Mouse (Mus musculus) T-helper 17 cell (primary cell): ENCODE results near the gene Hspb6.

Experiments used
- in situ Hi-C, 2 experiments: fragments of 300-600 bp; cut with MboI, MseI; formaldehyde crosslinking; loops; 1 replicate in 1 of 2; 2 replicates in 1 of 2; pipeline ENCODE4 v1.15.1; 2025; ENCODE audit warnings: high pct_unique_total_duplicates in 2 of 2

The Hspb6 gene

GRCm38 (mm10) chr7:30552102-30553020, at the start of gene Hspb6, which contains the start of gene Proser3:
TSS of gene Hspb6 (plus strand) at chr7:30552178.
TSS of gene Proser3 (minus strand) at chr7:30552299.
- in situ Hi-C loops, result loop anchor here in 1 of 2 experiments (10.0 kb wide), 1 partner anchor 458 kb away; the partner anchor contains the start of genes Gm26920, Zfp260 and Zfp566

GRCm38 (mm10) chr7:30508061-30508460, 43.9 kb upstream of the Hspb6 start:
- in situ Hi-C loops, result no loop called here

- in situ Hi-C loops, result no loop called here
Observed at GRCm38 (mm10) chr7:30515003-30515760, 36.8 kb upstream of the Hspb6 start.

GRCm38 (mm10) chr7:30518325-30518724, 33.7 kb upstream of the Hspb6 start:
- in situ Hi-C loops, result no loop called here

- in situ Hi-C loops, result no loop called here
Observed at GRCm38 (mm10) chr7:30520396-30520795, 31.6 kb upstream of the Hspb6 start.

GRCm38 (mm10) chr7:30520856-30521255, 31.1 kb upstream of the Hspb6 start:
- in situ Hi-C loops, result no loop called here

- in situ Hi-C loops, result no loop called here
Observed at GRCm38 (mm10) chr7:30522871-30523270, 29.1 kb upstream of the Hspb6 start.

GRCm38 (mm10) chr7:30524487-30524886, 27.5 kb upstream of the Hspb6 start:
- in situ Hi-C loops, result no loop called here

GRCm38 (mm10) chr7:30525954-30526353, 26.0 kb upstream of the Hspb6 start:
- in situ Hi-C loops, result no loop called here

GRCm38 (mm10) chr7:30526399-30526798, 25.6 kb upstream of the Hspb6 start:
- in situ Hi-C loops, result no loop called here

- in situ Hi-C loops, result no loop called here
Observed at GRCm38 (mm10) chr7:30526981-30527380, 25.0 kb upstream of the Hspb6 start.

GRCm38 (mm10) chr7:30531291-30531815, 20.6 kb upstream of the Hspb6 start:
- in situ Hi-C loops, result no loop called here

GRCm38 (mm10) chr7:30532931-30533330, 19.0 kb upstream of the Hspb6 start:
- in situ Hi-C loops, result no loop called here

- in situ Hi-C loops, result no loop called here
Observed at GRCm38 (mm10) chr7:30533941-30534632, 17.9 kb upstream of the Hspb6 start.

GRCm38 (mm10) chr7:30534633-30535577, 17.1 kb upstream of the Hspb6 start, which contains the start of gene Arhgap33:
TSS of gene Arhgap33 (minus strand) at chr7:30535060.
- in situ Hi-C loops, result no loop called here

GRCm38 (mm10) chr7:30540572-30540971, 11.4 kb upstream of the Hspb6 start:
- in situ Hi-C loops, result no loop called here

- in situ Hi-C loops, result no loop called here
Observed at GRCm38 (mm10) chr7:30544327-30544726, 7.7 kb upstream of the Hspb6 start.

GRCm38 (mm10) chr7:30549880-30550279, 2.1 kb upstream of the Hspb6 start:
- in situ Hi-C loops, result loop anchor here in 1 of 2 experiments (10.0 kb wide), 1 partner anchor 455 kb away; the partner anchor contains the start of genes Gm26920, Zfp260 and Zfp566

- in situ Hi-C loops, result loop anchor here in 1 of 2 experiments (10.0 kb wide), 1 partner anchor 456 kb away; the partner anchor contains the start of genes Gm26920, Zfp260 and Zfp566
Observed at GRCm38 (mm10) chr7:30550603-30551002, 1.4 kb upstream of the Hspb6 start.
